Mouse (Mus musculus) left cerebral cortex, postnatal 36 days (tissue): ENCODE measurements at regions not wholly inside any gene's neighbourhood (a gene's known extent, or its start where the extent isn't known, plus 50 kb on each side); places are given as distances from the start of the nearest gene placed in this dataset.

Experiments
- DNase-seq, 2 experiments: peaks; one replicate each; pipeline ENCODE4 v3.0.0; 2021 to 2022; ENCODE audit warnings: low spot score in 2 of 2, mixed read lengths in 1 of 2
- intact Hi-C: fragments of 180-260 bp; cut with DNase I; formaldehyde crosslinking; loops from one replicate; pipeline ENCODE4 v1.15.1; 2025

DNA sequence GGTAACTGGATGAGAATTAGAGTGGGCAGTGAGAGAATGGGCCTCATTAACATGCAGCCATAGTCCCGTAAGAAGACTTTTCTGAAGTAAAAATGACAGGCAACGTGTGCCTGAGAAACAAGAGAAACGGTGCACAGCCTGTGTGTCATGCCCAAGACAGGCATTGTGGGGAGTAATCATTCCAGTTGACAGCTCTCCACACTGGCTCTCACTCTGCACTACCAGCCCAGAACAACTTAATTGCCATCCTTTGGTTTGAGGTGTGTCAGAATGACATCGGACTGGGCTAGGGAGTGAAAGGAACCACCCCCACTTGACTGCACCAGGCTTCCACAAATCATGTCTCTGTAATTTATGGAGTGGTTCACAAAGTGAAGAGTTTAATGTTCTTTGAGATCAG lies 1104.9 kb downstream of the Pcdh7 start:
- intact Hi-C loops = no loop called here
- DNase-seq = no peak

DNA sequence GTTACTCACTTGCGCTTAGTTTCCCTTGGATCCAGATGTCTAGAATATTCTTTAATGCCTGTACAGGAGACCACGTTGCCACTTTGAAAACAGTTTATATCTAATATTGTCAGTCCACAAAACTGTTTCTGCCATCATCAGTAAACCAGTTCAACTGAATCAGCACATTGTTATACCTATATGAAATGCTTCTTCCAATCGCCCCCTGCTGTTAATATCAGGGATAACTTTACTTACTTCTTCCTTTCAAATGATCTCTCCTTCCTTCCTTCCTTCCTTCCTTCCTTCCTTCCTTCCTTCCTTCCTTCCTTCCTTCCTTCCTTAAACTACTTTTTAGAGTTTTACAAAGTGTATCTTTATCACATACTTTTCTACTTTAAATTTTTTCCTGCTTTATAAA lies 1108.2 kb downstream of the Pcdh7 start:
- intact Hi-C loops = loop anchor here (5.0 kb wide), 1 partner anchor 1114 kb away; no protein-coding TSS in a partner anchor
- DNase-seq = no peak

DNA sequence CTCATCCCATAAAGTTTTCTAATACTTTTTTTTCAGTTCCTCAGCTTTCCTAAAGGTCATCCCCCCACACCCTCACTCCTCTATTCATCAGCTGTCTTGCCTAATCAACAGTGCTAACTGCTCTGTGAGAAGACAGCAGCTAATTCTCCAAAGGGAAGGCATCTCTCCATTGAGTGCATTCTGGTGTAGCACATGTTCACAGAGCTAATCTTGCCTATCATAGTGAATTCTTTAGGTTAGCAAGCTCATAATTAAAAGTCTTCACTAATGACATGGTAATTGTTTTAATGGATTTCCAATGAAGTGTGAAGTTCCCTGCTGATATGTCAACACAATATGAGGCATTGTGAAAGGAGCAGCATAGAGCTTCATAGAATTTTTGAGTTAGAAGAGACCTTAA lies 1129.2 kb downstream of the Pcdh7 start:
- intact Hi-C loops = no loop called here
- DNase-seq = no peak

DNA sequence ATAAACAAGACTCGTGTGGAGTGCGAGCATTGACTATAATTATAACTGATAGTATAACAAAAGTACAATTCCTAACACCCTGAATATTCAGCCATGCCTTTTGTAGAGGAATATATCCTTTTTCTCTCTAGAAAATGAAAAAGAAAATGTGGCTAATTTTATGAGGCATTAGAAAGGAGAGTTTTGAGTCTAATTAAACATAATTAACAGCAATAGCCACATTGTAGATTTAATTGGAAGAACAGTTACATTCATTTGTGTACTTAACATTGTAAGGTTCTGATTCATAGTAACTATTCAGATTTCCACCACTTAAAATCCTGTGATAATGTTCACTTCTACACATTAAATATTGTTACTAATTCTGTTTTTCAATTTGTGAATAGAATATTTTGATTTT lies 1140.2 kb downstream of the Pcdh7 start:
- intact Hi-C loops = no loop called here
- DNase-seq = no peak

DNA sequence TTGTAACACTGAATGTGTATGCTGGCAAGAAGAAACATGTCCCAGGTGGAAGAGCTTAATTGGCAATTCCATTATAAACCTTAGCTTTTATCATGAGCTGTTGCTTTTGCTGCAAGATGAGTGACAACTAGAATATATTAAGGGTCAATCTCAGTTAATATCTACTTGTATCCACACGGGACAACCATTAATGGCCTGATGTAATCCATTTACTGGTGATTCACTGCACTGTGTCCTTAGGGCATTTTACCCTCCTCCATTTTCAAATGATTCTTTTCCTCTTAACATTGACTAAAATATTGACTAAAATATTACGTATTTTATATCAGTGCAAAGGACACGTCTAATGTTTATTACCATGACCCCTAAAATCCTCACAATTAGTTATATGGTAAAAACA lies 1175.7 kb downstream of the Pcdh7 start:
- DNase-seq = no peak
- intact Hi-C loops = no loop called here

DNA sequence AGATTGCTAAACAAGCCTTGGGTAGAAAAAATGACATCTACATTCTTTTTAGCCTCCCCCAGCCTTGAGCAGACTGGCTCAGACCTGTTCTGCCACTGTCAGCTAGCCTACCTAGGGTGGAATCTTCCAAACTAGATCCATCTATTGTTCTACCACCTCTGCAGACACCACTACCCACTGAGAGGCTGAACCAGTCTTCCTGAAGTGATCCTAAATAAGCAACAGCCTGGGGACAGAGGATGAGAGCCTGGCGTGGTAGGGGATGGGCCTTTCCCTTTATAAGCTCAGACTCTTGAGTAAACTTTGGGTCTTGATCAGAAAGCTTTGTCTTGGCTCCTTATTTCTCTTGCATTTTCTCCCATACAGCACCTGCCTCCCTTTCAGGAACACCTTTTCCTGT lies 1223.7 kb downstream of the Pcdh7 start:
- no peak for DNase-seq

GRCm38 (mm10) chr5:58975268-58975667 lies 1257.5 kb downstream of the Pcdh7 start:
- intact Hi-C loops = no loop called here
- DNase-seq = no peak

More for the DNA sequence above, 1223.7 kb downstream of the Pcdh7 start:
- intact Hi-C loops = no loop called here

GRCm38 (mm10) chr5:58987754-58988153 lies 1270.0 kb downstream of the Pcdh7 start:
- no peak for DNase-seq
- intact Hi-C loops = no loop called here
